Mouse (Mus musculus): Measurements from ENCODE around the gene Crat.

- TF ChIP-seq CTCF (IDR thresholded peaks at IDR 0.05; ENCODE audit: low read depth) = no peak
- TF ChIP-seq EP300 (IDR thresholded peaks at IDR 0.05; ENCODE audit: low read depth) = no peak
These were observed 47.7 kb upstream of the Crat start for GRCm38 (mm10) chr2:30463341-30463761.
